Mouse (Mus musculus): ENCODE results near the gene Card6. TPM values are rescaled to one million over a fixed set of nuclear protein-coding genes. Genes with fewer than 3 reads are reported as not detected.
A peak's percentile ranks its signal among the peaks of the same experiment; 100 is the strongest.

Card6 gene
- total RNA-seq (2022): 1 to 10 TPM; 1.9 to 3.3 (median 2.4) TPM

GRCm38 (mm10) chr15:5107686-5108654 lies at the start of gene Card6:
TSS of gene Card6 (minus strand) at chr15:5108539.
- DNase-seq (ENCODE audit: low spot score in 2 of 2): no peak

GRCm38 (mm10) chr15:5157386-5157785 lies 49.0 kb upstream of the Card6 start:
- DNase-seq (ENCODE audit: low spot score in 2 of 2): no peak

GRCm38 (mm10) chr15:5156355-5156754 lies 48.0 kb upstream of the Card6 start:
- DNase-seq (ENCODE audit: low spot score in 2 of 2): no peak

- DNase-seq (ENCODE audit: low spot score in 2 of 2): no peak
Observed at GRCm38 (mm10) chr15:5155093-5155492, 46.8 kb upstream of the Card6 start.

- no peak for DNase-seq (ENCODE audit: low spot score in 2 of 2)
Observed at GRCm38 (mm10) chr15:5154621-5155020, 46.3 kb upstream of the Card6 start.

- DNase-seq (ENCODE audit: low spot score in 2 of 2): no peak
Observed at GRCm38 (mm10) chr15:5152171-5152570, 43.8 kb upstream of the Card6 start.

- no peak for DNase-seq (ENCODE audit: low spot score in 2 of 2)
Observed at GRCm38 (mm10) chr15:5149187-5149586, 40.8 kb upstream of the Card6 start.

GRCm38 (mm10) chr15:5145196-5145945 lies 37.0 kb upstream of the Card6 start:
- no peak for DNase-seq (ENCODE audit: low spot score in 2 of 2)

GRCm38 (mm10) chr15:5144021-5144778 lies 35.9 kb upstream of the Card6 start:
- DNase-seq (ENCODE audit: low spot score in 2 of 2): peak; percentile 12 to 39

- peak; percentile 41 to 52 for DNase-seq (ENCODE audit: low spot score in 2 of 2)
Observed at GRCm38 (mm10) chr15:5143361-5144020, 35.2 kb upstream of the Card6 start, which contains the start of gene Prkaa1. TSS of gene Prkaa1 (plus strand) at chr15:5143861.

GRCm38 (mm10) chr15:5142714-5143113 lies 34.4 kb upstream of the Card6 start:
- no peak for DNase-seq (ENCODE audit: low spot score in 2 of 2)

GRCm38 (mm10) chr15:5142047-5142446 lies 33.7 kb upstream of the Card6 start:
- DNase-seq (ENCODE audit: low spot score in 2 of 2): no peak

- DNase-seq (ENCODE audit: low spot score in 2 of 2): no peak
Observed at GRCm38 (mm10) chr15:5140357-5140756, 32.0 kb upstream of the Card6 start.

- DNase-seq (ENCODE audit: low spot score in 2 of 2): no peak
Observed at GRCm38 (mm10) chr15:5139863-5140262, 31.5 kb upstream of the Card6 start.

GRCm38 (mm10) chr15:5139366-5139765 lies 31.0 kb upstream of the Card6 start:
- no peak for DNase-seq (ENCODE audit: low spot score in 2 of 2)

GRCm38 (mm10) chr15:5138021-5138856 lies 29.9 kb upstream of the Card6 start:
- no peak for DNase-seq (ENCODE audit: low spot score in 2 of 2)

- DNase-seq (ENCODE audit: low spot score in 2 of 2): no peak
Observed at GRCm38 (mm10) chr15:5134945-5135483, 26.7 kb upstream of the Card6 start.

GRCm38 (mm10) chr15:5134179-5134578 lies 25.8 kb upstream of the Card6 start:
- DNase-seq (ENCODE audit: low spot score in 2 of 2): no peak

GRCm38 (mm10) chr15:5133301-5133700 lies 25.0 kb upstream of the Card6 start:
- DNase-seq (ENCODE audit: low spot score in 2 of 2): no peak

All from gastrocnemius, adult 8-10 months (tissue).